Mouse (Mus musculus) liver, postnatal 0 days (tissue): ENCODE results near the gene Tmem126a. TPM values are rescaled to one million over a fixed set of nuclear protein-coding genes. Genes with fewer than 3 reads are reported as not detected.

Experiments used
- ATAC-seq: fragments of 200-750 bp; cut with Nextera tagmentation; 2 replicates; pipeline ENCODE4 v1.8.0; 2017; ENCODE audit warnings: mild to moderate bottlenecking, moderate library complexity
- DNase-seq: peaks from one replicate; pipeline ENCODE4 v3.0.0-alpha.2; 2016
- H3K27ac ChIP-seq: fragments of 300-500 bp; sonication (generic); 2 replicates; pipeline ENCODE4 v1.5.1; 2014; ENCODE audit warnings: antibody characterized with exemption, moderate library complexity, mild to moderate bottlenecking, low read depth
- H3K27me3 ChIP-seq: fragments of 300-500 bp; sonication (generic); 2 replicates; pipeline ENCODE4 v1.6.1; 2014; ENCODE audit warnings: low read length, control low read depth, mixed read lengths; ENCODE audit not compliant: insufficient read depth
- H3K36me3 ChIP-seq: fragments of 300-500 bp; sonication (generic); replicated peaks from 2 replicates; pipeline ENCODE4 v1.6.1; 2014; ENCODE audit warnings: mild to moderate bottlenecking, control low read depth, low read length, moderate library complexity, mixed read lengths; ENCODE audit not compliant: insufficient read depth
- H3K4me1 ChIP-seq: fragments of 300-500 bp; sonication (generic); 2 replicates; pipeline ENCODE4 v1.6.1; 2014; ENCODE audit warnings: antibody characterized with exemption, mild to moderate bottlenecking, control low read depth; ENCODE audit not compliant: insufficient read depth
- H3K4me2 ChIP-seq: fragments of 300-500 bp; sonication (generic); 2 replicates; pipeline ENCODE4 v1.6.1; 2014; ENCODE audit warnings: low read depth, mild to moderate bottlenecking, low read length, moderate library complexity, mixed read lengths
- H3K4me3 ChIP-seq: fragments of 300-500 bp; sonication (generic); 2 replicates; pipeline ENCODE4 v1.5.1; 2014; ENCODE audit warnings: low read depth, low read length
- H3K9ac ChIP-seq: fragments of 300-500 bp; sonication (generic); replicated peaks from 2 replicates; pipeline ENCODE4 v1.6.1; 2014; ENCODE audit warnings: mild to moderate bottlenecking, moderate library complexity
- H3K9me3 ChIP-seq: fragments of 300-500 bp; sonication (generic); 2 replicates; pipeline ENCODE4 v1.6.1; 2016; ENCODE audit warnings: mild to moderate bottlenecking, control low read depth, low read length, mixed read lengths
- CTCF ChIP-seq: sonication (generic); IDR thresholded peaks from 2 replicates; pipeline ENCODE4 v1.5.1; 2016; ENCODE audit warnings: antibody characterized with exemption, low read depth
- EP300 ChIP-seq: IDR thresholded peaks from 2 replicates; pipeline ENCODE4 v1.6.1; 2016; ENCODE audit warnings: antibody characterized with exemption, low read depth, mild to moderate bottlenecking
- WGBS: fragments of 180-500 bp; shearing (Covaris S2); extraction: QIAGEN DNeasy Blood & Tissue Kit; methylation state at CpG from one replicate; pipeline ENCODE4 v1.1.7; 2014; ENCODE audit not compliant: insufficient replicate concordance; 5-methylcytosine and 5-hydroxymethylcytosine counted together
- polyA plus RNA-seq: library from polyadenylated mRNA; unstranded; fragments of >200 nt; fragmentation: Nextera tagmentation; extraction: Ambion mirVana; gene quantifications from 2 replicates; pipeline ENCODE4 v1.2.1, GENCODE M21; 2015

Tmem126a gene
- polyA plus RNA-seq, 1 experiment from 2014 or later: 59.9 TPM

DNA sequence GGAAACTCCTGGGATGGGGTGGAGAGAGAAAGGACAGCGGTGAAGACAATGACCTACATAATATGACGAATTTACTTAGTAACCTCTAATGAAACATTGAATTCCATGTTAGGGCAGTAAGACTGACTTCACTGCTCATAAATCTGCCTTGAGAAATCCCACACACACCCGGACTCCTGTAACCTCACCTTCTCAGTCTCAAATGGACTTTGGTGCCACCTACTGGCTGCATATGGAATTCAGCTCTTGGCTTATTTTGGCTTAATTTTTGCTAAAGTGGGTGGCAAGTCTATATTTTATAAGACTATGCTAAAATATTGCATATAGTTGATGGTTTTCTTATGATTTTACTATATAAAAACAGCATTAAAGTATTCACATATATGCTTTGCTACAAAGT is 47.1 kb downstream of the Tmem126a start:
- peak; percentile 68 for DNase-seq

More for the DNA sequence above, 47.1 kb downstream of the Tmem126a start:
- Histone ChIP-seq H3K27ac (no peak overlapping the region), H3K36me3 (no peaks in the 10 kb centered on the region), H3K4me2 (no peak overlapping the region), H3K4me3 (no peak overlapping the region), H3K4me1 (no peaks in the 10 kb centered on the region), H3K27me3 (no peaks in the 10 kb centered on the region), H3K9ac (no peak overlapping the region), H3K9me3 (no peaks in the 10 kb centered on the region)
- no peak for ATAC-seq
- WGBS: 39% methylated on average over 3 of the region's 3 CpGs
- TF ChIP-seq EP300: no peak
- TF ChIP-seq CTCF: peak; percentile 83

Other genes starting within 250 kb of the Tmem126a start
- gene Ccdc83, start 191.5 kb downstream of the Tmem126a start, polyA plus RNA-seq: not detected in 2 replicates
- 0.42 and 0.66 TPM in 2 replicates for gene Sytl2, start 155.0 kb downstream of the Tmem126a start, polyA plus RNA-seq
- 0.09 and 0.19 TPM in 2 replicates for gene Ccdc89, start 30.7 kb downstream of the Tmem126a start, polyA plus RNA-seq
- gene Crebzf, start 14.5 kb downstream of the Tmem126a start, polyA plus RNA-seq: 11.1 and 11.5 TPM in 2 replicates
- 11.2 and 11.3 TPM in 2 replicates for gene Tmem126b, start 18.8 kb upstream of the Tmem126a start, polyA plus RNA-seq
- 0.41 and 0.47 TPM in 2 replicates for gene Dlg2, start 19.4 kb upstream of the Tmem126a start, polyA plus RNA-seq